Mouse (Mus musculus) left cerebral cortex, adult 2 months (tissue): ENCODE results near the gene Prodh2. TPM values are rescaled to one million over a fixed set of nuclear protein-coding genes. Genes with fewer than 3 reads are reported as not detected.
"Not testable (repeated sequence)": the region's sequence is repeated elsewhere in the genome, so short reads cannot be mapped to it uniquely, and the experiment has no call there.

Source experiments
- DNase-seq, 2 experiments: peaks; one replicate each; pipeline ENCODE4 v3.0.0; 2021 to 2022; ENCODE audit warnings: low spot score in 2 of 2, mixed read lengths in 1 of 2; ENCODE audit errors: extremely low spot score in 1 of 2
- H3K27ac ChIP-seq: fragments of 200-600 bp; 2 replicates; pipeline ENCODE4 v1.8.1; 2022
- H3K4me3 ChIP-seq: fragments of 200-600 bp; 2 replicates; pipeline ENCODE4 v1.8.1; 2022
- CTCF ChIP-seq: fragments of 200-600 bp; IDR thresholded peaks from 2 replicates; pipeline ENCODE4 v1.8.1; 2022; ENCODE audit warnings: antibody characterized with exemption, mild to moderate bottlenecking, moderate library complexity
- intact Hi-C: fragments of 180-260 bp; cut with DNase I; formaldehyde crosslinking; loops from one replicate; pipeline ENCODE4 v1.15.1; 2025
- total RNA-seq, 2 experiments: library from RNA; stranded (reverse); gene quantifications; 2 replicates each; pipeline ENCODE4 v1.2.3; 2021

Gene Prodh2
- total RNA-seq, 2 experiments from 2014 or later = not detected

- no peak for TF ChIP-seq CTCF
- Histone ChIP-seq H3K27ac (peak within 1 kb of the TSS; percentile 72), H3K4me3 (peak within 1 kb of the TSS; percentile 45)
- DNase-seq = peak; percentile 64 to 67
- intact Hi-C loops = no loop called here
Observed at GRCm38 (mm10) chr7:30457629-30458330, 35.6 kb upstream of the Prodh2 start, which contains the start of the genes Kirrel2 and Nphs1. Kirrel2 (minus strand) TSS chr7:30457690. Nphs1 (plus strand) TSS chr7:30458315.

GRCm38 (mm10) chr7:30459484-30459883 lies 33.9 kb upstream of the Prodh2 start:
- no peak for TF ChIP-seq CTCF
- Histone ChIP-seq H3K27ac (no peak overlapping the region), H3K4me3 (no peak overlapping the region)
- DNase-seq = no peak
- intact Hi-C loops = no loop called here

GRCm38 (mm10) chr7:30463568-30463967 lies 29.9 kb upstream of the Prodh2 start:
- no peak for DNase-seq
- H3K27ac ChIP-seq = no peak overlapping the region
- no peak for TF ChIP-seq CTCF
- no peak overlapping the region for H3K4me3 ChIP-seq
- intact Hi-C loops = no loop called here

- Histone ChIP-seq H3K27ac (no peak overlapping the region), H3K4me3 (no peak overlapping the region)
- intact Hi-C loops = no loop called here
- DNase-seq = no peak
- no peak for TF ChIP-seq CTCF
Observed at GRCm38 (mm10) chr7:30463996-30464395, 29.4 kb upstream of the Prodh2 start.

GRCm38 (mm10) chr7:30464816-30465300 lies 28.6 kb upstream of the Prodh2 start:
- intact Hi-C loops = no loop called here
- no peak for DNase-seq
- Histone ChIP-seq H3K4me3 (no peak overlapping the region), H3K27ac (no peak overlapping the region)
- TF ChIP-seq CTCF = no peak

GRCm38 (mm10) chr7:30472411-30472810 lies 21.0 kb upstream of the Prodh2 start:
- Histone ChIP-seq H3K27ac (no peak overlapping the region), H3K4me3 (no peak overlapping the region)
- intact Hi-C loops = loop anchor here (1.0 kb wide), 1 partner anchor 32 kb away; no protein-coding TSS in a partner anchor
- DNase-seq = no peak
- peak; percentile 57 for TF ChIP-seq CTCF

- no peak for TF ChIP-seq CTCF
- no peak overlapping the region for H3K27ac ChIP-seq
- intact Hi-C loops = no loop called here
- DNase-seq = no peak
- no peak overlapping the region for H3K4me3 ChIP-seq
Observed at GRCm38 (mm10) chr7:30474999-30475398, 18.4 kb upstream of the Prodh2 start.

- H3K4me3 ChIP-seq, DNase-seq, intact Hi-C loops: not testable (repeated sequence)
Observed at GRCm38 (mm10) chr7:30476136-30476535, 17.3 kb upstream of the Prodh2 start.

GRCm38 (mm10) chr7:30477415-30478381 lies 15.7 kb upstream of the Prodh2 start:
- peak; percentile 41 to 54 for DNase-seq
- Histone ChIP-seq H3K4me3 (peak overlapping the region; percentile 36), H3K27ac (no peak overlapping the region; the same call in 1 of the 2 replicates)
- intact Hi-C loops = no loop called here
- no peak for TF ChIP-seq CTCF

More at GRCm38 (mm10) chr7:30476136-30476535, 17.3 kb upstream of the Prodh2 start:
- not testable (repeated sequence) for H3K27ac ChIP-seq

- TF ChIP-seq CTCF = no peak
- Histone ChIP-seq H3K27ac (no peak overlapping the region), H3K4me3 (no peak overlapping the region)
- DNase-seq = no peak
- intact Hi-C loops = no loop called here
Observed at GRCm38 (mm10) chr7:30484250-30484649, 9.2 kb upstream of the Prodh2 start.

GRCm38 (mm10) chr7:30490251-30490956 lies 3.0 kb upstream of the Prodh2 start:
- Histone ChIP-seq H3K4me3 (no peak overlapping the region), H3K27ac (no peak overlapping the region)
- intact Hi-C loops = loop anchor here (2.0 to 5.0 kb wide), 3 partner anchors 50 to 158 kb away; partner anchors contain the start of genes Hspb6 and Proser3
- DNase-seq = peak; percentile 38 to 59
- peak; percentile 78 for TF ChIP-seq CTCF
